Mouse (Mus musculus) thymus, postnatal 0 days (tissue): ENCODE data around the gene Prkg1. TPM values are rescaled to one million over a fixed set of nuclear protein-coding genes. Genes with fewer than 3 reads are reported as not detected.

Experiments
- DNase-seq: peaks from one replicate; pipeline ENCODE4 v3.0.0-alpha.2; 2015; ENCODE audit warnings: low spot score
- polyA plus RNA-seq: library from polyadenylated mRNA; unstranded; fragments of >200 nt; fragmentation: Nextera tagmentation; extraction: Ambion mirVana; gene quantifications from 2 replicates; pipeline ENCODE4 v1.2.1, GENCODE M21; 2015

Prkg1 gene
- polyA plus RNA-seq, 1 experiment from 2014 or later, result 0.27 TPM

DNA sequence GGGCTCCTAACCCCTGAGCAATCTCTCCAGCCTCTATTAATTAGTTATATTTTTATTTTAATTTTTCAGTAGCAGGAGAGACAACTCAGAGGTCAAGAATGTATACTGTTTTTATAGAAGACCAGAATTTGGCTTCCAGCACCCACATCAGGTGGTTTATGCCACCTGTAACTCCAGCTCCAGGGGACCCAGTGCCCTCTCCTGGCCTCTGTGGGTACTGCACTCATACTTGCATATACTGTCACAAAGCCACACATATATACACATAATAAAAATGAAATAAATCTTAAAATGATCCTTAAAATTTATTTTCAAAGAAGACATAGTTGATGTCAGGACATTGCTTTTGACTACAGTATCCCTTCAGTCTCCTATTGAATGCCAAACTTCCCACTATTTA lies 862.5 kb downstream of the Prkg1 start:
- DNase-seq, result no peak

DNA sequence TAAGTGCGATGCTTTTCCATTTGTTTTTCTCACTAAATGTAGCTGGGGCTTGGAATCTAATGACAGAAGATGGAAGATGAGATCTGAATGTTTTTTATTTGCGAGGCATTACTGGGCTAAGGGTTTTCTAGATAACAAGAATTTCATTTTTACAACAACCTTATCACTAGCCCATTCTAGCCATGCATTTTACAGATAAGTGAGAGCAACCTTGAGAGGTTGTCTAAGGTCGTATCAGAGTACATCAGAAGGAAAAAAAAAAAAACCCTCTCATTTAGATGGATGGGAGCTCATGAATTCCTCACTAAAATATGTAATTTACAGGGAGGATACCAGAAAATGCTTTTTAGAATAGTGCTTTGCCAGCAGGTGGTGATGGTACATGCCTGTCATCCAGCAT lies 863.8 kb downstream of the Prkg1 start:
- no peak for DNase-seq

DNA sequence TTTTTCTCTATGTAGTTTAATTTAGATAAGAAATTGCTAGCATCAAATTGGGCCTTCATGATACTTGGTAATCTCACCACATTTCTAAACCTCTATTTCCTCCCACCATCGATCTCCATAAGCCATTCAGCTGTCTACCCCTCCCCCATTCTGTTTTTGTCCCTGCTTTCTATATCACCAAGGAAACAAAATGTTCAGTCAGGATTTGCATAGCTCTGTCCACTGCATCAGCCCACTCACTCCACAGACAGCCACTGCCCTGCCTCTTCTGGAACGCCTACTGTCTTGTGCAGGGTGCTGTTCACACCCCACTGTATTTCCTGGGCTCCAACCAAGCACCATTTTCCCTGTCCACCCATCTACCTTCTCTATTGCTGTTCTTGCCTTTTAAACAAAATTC lies 874.5 kb downstream of the Prkg1 start:
- DNase-seq, result no peak

DNA sequence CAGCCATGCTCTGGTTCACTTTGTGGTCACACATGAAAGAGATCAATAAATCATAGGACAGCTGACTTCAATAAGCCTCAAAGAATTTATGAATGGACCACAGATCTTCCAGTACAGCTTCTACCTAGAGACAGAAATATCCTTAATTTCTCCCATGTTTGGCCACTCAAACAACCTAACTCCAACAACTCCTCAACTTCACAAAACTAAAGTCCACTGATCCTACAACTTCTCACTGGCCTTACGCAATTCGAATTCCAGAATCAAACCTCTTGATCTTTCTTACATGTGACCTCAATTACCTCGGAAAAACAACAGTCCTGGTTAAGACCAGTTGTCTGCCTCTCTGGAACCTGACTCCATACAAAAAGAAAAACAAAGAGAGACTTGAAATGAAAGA lies 875.0 kb downstream of the Prkg1 start:
- DNase-seq, result no peak

DNA sequence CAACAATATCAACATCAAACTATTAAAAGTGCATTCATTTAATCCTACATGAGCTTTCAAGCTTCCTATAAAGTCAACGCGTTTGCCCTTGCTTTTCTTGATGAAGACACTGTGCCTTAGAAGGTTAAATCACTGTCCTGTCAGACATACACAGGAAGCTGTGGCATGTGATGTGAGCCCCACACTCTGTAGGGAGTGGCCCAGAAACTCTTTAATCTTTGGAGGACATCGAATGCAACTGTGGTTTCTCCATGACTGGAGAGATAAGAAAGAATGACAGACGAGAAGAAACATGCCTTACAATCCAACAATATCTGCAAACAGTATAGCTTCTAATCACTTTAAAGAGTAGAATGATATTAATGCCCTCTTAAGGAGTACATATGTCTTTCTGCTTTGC lies 903.4 kb downstream of the Prkg1 start:
- no peak for DNase-seq

DNA sequence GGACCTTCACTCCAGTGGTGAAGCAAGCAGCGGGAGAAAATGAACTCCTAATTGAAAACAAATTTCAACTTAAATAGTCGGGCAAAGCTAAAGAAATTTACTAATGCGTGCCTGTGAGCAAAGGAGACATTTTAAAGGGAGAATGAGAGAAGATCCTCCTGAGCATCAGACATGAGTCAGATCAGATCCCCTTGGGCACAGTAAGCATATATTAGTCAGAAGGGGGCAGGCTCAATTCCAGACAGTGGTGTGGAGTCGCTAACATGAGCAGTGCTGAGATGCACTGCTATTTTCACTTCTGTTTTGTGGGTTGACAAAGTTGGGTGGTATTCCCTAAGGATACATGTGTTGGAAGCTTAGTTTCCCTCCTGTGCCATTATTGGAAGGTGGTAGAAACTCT lies 913.8 kb downstream of the Prkg1 start:
- no peak for DNase-seq

DNA sequence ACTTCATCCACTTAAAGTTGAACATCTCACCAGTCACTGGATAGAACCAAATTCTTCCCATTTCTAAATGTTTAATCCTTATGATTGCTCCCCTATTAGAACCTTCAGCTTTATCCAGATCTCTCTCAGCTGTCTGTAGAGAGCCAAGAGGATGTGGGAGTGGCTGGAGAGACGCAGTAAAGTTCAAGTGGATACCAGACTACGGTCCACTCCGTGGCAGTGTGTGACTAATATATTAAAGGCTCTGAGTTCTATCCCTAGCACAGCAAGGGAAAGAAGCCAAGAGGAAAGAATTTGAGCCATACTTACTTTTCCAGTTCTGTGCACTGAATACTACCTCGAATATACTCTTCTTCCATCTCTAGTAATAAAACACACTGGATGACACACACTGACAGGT lies 919.9 kb downstream of the Prkg1 start:
- DNase-seq, result no peak

DNA sequence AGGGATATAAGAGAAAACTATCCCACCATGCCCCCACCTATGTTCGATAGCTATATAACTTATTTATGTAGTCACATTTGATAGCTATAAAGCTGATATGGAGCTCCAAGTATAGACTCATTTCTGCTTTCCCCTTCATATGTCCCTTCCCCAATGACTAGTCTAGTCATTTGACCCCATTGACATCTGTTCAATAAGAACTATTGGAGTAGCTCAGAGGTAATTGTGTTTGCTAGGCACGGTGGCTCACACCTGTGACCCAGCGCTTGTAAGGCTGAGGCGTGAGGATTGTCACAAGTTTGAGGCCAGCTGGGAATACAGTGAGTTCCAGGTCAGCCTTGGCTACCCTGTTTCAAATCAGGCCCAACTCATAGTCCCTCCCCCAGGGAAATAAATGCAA lies 921.2 kb downstream of the Prkg1 start:
- DNase-seq, result no peak

DNA sequence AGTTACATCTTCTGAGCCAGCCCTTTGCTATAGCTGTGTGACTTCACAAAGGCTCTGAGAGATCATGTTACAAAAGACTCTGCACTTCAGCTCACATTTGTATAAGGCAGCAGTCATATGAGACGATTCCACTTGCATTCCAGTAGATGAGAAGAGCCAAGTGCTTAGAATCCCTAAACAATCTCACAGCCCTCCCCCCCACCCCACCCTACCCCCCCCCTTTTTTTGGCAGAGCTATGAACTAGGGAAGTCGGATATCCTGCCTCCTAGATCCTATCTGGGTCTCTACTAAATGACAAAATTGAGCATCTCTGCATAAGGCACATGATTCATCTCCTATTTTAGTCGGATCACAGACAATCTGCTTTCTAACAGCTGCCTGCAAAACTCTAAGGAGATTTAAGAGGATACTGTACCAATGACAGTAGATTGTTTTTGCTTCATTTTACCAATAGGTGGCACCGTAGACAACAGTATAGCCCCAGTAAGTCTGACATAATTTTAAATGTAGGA lies 921.7 kb downstream of the Prkg1 start:
- DNase-seq, result peak; percentile 26

DNA sequence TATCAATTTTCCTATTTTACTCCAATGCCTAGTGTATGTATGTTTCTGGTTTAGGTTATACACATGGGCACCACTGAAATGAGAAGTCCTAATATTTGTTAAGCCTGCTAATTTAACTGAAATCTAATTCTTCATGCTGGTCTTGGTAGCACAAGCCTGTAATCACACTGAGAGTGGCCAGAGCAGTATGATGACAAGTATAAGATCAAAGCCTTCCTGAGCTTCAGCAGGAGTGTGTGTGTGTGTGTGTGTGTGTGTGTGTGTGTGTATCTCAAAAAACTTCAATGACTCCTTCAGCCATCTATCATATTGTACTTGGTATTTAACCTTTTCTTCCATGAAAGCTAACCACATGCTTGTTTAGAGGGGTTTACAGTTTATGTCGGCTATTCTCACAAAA lies 922.2 kb downstream of the Prkg1 start:
- no peak for DNase-seq

DNA sequence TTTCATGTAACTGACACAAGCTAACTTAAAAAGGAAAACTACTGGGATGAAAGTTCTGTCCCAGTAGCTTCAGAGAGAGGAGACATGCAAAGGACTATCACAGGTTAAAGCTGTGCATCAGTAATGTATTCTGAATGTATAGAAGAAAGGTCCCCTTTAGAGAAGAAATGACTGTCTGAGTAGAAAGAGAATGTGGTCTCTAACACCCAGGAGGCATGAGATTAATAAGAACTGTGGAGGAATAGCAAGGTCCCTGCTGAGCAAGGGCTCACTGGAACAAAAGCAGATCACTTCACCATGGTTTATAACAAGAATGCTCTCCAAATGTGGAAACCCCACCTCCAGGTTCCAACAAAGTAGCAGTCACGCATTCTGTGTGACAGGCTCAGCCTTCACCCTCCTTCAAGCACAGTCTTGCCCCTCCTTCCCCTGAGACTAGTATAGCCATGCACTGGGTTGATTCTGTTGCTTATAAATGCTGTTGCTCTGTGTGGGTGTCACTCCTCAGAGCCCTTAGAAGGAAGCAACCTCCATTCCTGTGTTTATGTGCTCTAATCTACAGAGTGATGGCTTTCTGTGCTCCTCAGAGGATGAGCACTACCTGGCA lies 931.7 kb downstream of the Prkg1 start:
- DNase-seq, result no peak

DNA sequence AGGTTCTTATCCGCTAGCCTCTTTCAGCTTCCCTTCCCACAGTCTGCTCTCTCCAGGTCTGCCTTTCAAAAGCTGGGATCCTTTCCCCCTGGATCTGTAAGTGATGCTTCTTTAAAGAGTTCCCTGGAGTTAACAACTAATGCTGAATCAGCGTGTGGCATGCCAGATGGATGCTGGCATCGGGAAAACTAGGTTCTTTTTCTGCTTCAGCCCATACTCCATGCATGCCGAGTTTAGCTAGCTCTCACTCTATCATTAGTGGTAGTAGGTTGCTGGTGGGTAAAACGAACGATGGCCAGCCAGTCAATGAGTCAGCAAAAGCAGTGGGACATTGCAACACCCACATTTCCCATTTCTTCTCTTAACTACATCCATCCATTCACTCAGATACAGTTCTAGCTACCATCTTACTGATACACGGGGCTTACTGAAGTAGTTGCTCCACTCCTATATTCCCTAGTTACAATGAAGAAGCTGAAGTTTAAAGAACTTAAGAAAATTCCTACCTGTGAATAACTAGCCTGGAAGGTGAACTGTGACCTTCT lies 935.5 kb downstream of the Prkg1 start:
- DNase-seq, result no peak

DNA sequence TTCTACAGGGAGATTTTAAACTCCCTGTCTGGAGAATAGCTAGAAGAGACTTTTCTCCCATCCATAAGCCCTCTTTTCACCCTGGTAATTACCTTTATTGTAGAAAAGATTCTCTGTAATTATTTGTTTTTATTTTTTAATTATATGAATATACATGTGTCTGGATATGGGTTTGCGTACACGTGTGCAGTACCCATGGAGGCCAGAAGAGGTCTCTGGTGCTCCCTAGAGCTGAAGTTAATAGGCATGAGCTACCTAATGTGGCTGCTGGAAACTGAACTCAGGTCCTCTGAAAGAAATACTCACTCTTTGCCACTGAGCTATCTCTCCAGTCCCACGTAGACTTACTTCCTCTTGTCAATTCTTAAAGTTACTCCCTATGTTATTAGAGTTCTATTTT lies 937.0 kb downstream of the Prkg1 start:
- DNase-seq, result no peak

DNA sequence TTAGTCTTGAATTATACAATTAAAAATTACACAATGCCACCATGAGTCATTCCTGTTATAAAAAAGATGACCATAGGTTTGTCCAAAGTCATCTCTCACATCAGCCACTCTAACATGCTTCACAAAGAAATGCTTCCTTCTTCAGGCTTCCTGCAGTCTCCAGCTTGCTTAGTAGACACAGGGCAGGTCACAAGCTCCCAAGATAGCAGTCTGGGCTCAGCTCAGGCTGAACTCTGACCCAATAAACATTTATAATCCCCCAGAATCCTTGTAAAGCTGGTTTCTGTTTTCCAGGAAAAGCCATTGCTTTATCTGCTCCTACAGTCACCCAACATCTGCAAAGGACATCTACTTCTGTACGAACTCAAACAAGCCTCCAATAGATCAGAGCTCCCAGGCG lies 938.7 kb downstream of the Prkg1 start:
- no peak for DNase-seq

DNA sequence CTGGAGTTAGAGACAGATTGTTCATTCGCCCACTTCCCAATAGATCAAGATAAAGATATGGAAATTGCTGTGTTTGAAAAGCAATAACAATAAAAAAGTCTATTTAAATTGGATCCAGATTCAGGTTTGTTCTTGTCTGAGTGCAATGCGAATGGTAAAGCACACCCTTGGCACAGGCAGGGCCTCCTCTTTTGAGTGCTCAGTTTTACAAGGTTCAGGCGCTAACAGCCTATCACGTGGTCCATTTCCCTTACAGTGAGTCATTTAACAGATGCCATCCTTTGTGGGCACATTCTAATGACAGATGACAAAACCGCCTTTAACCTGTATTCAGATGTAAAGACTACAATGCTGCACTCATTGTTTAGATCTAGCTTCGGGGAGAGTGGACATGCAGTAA lies 949.2 kb downstream of the Prkg1 start:
- DNase-seq, result no peak

DNA sequence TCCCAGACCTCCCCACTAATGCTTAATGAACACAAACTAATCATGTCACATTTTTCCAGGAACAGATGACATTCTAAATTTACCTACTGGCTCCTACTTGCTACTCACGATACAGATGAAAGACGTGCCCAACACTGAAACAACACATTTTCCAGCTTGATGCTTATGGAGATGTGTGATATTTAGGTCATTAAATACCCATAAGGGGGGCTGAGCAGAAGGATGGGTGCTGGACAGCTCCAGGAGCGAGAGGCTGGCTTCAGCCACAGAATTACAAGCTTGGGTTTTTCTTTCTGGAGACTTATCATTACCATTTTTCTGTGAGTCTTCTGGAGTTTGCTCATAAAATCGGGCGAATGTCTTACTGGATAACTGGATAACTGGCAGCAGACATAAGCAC lies 958.6 kb downstream of the Prkg1 start:
- no peak for DNase-seq

DNA sequence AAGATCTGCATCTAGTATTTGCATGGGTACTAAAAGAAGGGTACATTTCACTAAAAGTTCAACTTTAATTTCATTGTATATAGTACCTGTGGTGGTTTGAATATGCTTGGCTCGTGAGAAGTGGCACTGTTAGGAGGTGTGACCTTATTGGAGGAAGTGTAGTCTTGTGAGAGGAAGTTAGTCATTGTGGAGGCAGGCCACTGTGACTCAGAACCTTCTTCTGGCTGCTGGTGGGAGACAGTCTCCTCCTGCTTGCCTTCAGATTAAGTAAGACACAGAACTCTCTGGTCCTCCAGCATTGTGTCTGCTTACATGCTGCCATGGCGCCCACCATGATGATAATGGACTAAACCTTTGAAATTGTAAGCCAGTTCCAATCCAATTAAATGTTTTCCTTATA lies 984.0 kb downstream of the Prkg1 start:
- DNase-seq, result no peak

DNA sequence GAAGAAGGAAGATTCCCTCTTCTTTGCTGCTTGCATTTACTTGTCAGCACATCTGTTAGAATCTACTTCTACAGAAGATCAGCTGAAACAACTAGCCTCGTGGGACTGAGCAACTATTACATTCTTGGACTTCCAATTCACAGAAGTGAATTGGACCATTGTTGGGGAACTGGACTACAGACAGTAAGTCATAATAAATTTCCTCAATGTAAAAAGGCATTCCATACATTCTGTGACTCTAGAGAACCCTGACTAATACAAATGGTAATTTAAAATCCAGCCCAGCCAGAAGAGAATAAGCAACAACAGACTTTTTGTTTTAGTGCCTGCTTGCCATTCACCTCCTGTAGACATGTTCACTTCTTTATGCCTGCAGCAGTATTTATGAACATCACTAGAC lies 996.5 kb downstream of the Prkg1 start:
- no peak for DNase-seq

DNA sequence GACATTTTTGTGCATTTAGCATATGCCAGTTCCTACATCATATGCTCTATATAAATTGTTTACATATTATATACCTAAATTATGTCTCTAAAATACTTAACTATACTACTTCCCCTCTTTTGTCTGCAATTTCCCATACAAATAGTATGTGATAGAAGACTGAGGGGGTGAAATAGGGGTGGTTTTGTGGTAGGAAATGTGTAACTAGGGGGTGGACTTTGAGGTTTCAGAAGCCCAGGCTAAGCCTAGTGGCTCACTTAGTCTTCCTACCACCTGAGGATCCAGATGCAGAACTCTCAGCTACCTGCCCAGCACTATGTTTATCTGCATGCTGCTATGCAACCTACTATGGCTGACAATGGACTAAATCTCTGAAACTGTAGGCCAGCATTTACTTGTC lies 1020.4 kb downstream of the Prkg1 start:
- DNase-seq, result no peak

DNA sequence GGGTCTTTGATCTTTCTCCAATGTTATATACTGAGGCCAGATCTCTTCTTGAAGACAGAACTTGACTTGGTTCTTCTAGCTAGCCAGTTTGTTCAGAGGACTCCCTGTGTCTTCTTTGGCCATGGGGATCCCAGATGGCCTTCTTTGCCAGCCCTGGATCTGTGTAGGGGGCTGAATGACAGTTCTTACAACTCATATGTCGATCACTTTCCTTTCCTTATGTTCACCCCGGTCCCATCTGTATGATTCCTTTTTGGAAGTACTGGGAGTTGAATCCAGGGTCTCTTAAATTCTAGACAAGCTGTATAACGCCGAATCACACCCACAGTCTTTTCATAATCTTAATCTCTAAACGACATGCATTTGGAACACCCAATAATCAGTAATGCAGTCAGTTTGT lies 1065.7 kb downstream of the Prkg1 start:
- no peak for DNase-seq

DNA sequence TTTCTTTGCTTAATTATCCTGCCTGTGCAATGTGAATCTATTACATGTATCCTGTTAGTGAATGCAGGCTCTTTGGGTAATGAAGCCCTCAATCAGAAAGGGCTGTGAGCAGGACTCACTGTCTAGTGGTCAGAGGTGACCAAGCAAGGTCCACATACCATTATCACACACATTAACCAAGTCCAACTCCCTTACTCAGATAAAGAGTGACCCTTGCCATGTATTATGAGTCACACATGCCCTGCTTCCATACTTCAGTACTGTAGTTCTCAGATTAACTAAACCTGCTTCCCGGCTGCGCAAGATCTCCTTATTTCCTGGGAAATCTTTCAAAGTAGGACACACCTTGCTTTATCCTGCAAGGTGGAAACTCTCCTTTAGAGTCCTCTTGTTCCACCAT lies 1073.6 kb downstream of the Prkg1 start:
- no peak for DNase-seq

DNA sequence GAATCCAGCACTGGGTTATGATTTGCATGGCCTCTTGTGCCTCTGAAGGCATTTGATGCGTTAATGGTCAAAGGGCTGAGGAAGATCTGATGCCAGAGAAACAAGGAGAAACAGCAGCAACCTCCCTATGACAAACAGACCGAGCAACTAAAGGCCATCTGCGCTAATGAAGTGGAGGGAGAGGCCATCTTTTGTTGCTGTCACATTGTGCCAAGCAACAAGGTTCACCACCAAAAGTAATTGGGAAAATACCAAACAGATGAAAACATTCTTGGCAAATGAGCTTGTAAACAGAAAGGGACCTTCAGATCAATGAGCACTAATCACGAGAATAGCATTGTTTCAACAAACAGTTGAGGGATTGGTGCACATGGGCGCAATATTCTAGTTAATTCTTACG lies 1074.1 kb downstream of the Prkg1 start:
- no peak for DNase-seq

DNA sequence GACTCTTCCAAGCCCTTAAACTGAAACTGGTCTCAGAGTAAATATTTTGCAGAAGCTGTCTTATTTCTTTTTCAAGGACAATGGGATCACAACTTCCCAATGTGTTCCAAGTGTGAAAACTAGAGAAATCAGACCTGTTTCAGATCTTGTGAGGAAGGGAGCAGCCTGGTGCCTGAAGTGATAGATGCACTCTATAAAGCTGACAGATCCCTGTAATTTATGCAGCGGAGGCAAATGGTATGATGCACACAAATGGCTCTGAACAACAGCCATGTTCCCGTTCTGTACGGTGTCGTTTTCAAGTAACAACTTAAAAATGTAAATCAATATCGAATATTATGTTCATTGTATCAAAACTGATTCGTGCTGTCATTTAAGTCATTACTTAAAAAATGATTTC lies 1076.9 kb downstream of the Prkg1 start:
- DNase-seq, result no peak

DNA sequence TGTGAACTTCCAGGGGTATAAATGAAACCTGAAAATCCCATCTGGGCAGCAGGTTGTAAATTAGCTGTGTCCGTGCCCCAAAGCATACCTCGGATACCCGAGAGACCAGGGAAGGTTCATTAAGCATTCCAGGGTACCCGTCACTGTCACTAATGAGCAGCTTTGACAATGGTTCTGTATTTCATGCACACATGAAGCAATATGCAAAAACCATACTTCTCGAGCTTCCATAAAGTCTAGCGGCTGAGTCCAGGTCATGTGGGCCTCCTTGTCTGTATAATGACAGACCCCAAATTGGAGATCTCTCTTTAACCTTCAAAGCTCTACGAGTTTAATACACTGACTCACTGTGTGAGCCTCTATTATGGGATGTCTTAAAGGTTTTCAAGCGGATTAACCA lies 1088.5 kb downstream of the Prkg1 start:
- DNase-seq, result no peak
